In genomic region chr1:92633726-92634125, GRCm38 (mm10) we compare ENCODE assay signal across 25 mouse cellular contexts. TPM values are rescaled to one million over a fixed set of nuclear protein-coding genes. Genes with fewer than 3 reads are reported as not detected.
"Had no signal": no experiment of that assay in that cellular context is flagged by ENCODE, and none has a peak within 500 bp of the region (broad histone marks: within the 10 kb centered on the region; RNA-seq: fewer than 3 reads in every experiment).

No protein-coding gene starts in this region.

- H3K27ac ChIP-seq: kidney, embryonic 15.5 days; limb, embryonic 13.5 days; liver, embryonic 15.5 days; midbrain, embryonic 10.5 days; neural tube, embryonic 15.5 days; stomach, postnatal 0 days had no signal

- H3K4me1 ChIP-seq: kidney, embryonic 15.5 days; liver, embryonic 15.5 days had no signal

- H3K9ac ChIP-seq: kidney, embryonic 15.5 days; limb, embryonic 13.5 days; liver, embryonic 15.5 days; lung, embryonic 14.5 days; neural tube, embryonic 15.5 days had no signal

- H3K4me2 ChIP-seq: kidney, embryonic 15.5 days; limb, embryonic 13.5 days; liver, embryonic 15.5 days; lung, embryonic 14.5 days; neural tube, embryonic 15.5 days had no signal

- DNase-seq: kidney, adult 2 months; kidney, postnatal 14 days; lung, embryonic 14.5 days; lung, postnatal 10 days; lung, postnatal 4 days; midbrain, embryonic 14.5 days; right cerebral cortex, adult 18-20 months; thymus, adult 2 months; thymus, postnatal 25 days had no signal

- ATAC-seq: intestine, embryonic 16.5 days had no signal

- H3K27me3 ChIP-seq: limb, embryonic 13.5 days; liver, embryonic 15.5 days; neural tube, embryonic 15.5 days had no signal

- H3K9me3 ChIP-seq: kidney, embryonic 15.5 days; limb, embryonic 13.5 days; liver, embryonic 15.5 days; midbrain, embryonic 10.5 days; neural tube, embryonic 15.5 days had no signal

- H3K4me3 ChIP-seq: kidney, embryonic 15.5 days; limb, embryonic 13.5 days; liver, embryonic 15.5 days; midbrain, embryonic 10.5 days; myocyte; neural tube, embryonic 15.5 days had no signal

RNA-seq across cellular contexts. Expression of gene Otos, which starts 14.9 kb away (rescaled TPM):
- total RNA-seq: left cerebral cortex, postnatal 25 days; liver, adult 2 months had no signal
- polyA plus RNA-seq: intestine, embryonic 16.5 days; limb, embryonic 13.5 days; liver, adult 2 months; lung, embryonic 14.5 days had no signal

RNA-seq across cellular contexts. Expression of gene Olfr12, which starts 16.1 kb away (rescaled TPM):
- total RNA-seq: layer of hippocampus, postnatal 36 days; left cerebral cortex, adult 8-10 months; left cerebral cortex, postnatal 25 days; liver, adult 2 months; megakaryocyte, adult 5-6 weeks had no signal
- polyA plus RNA-seq: intestine, embryonic 16.5 days; kidney, adult 2 months; kidney, embryonic 15.5 days; large intestine, adult 2 months; limb, embryonic 13.5 days; liver, adult 2 months; liver, embryonic 15.5 days; lung, embryonic 14.5 days; midbrain, embryonic 10.5 days; midbrain, embryonic 14.5 days; myocyte; neural tube, embryonic 11.5 days; neural tube, embryonic 15.5 days; stomach, postnatal 0 days; urinary bladder, adult 2 months had no signal

RNA-seq across cellular contexts. Expression of gene Olfr1410, which starts 28.1 kb away (rescaled TPM):
- total RNA-seq: layer of hippocampus, postnatal 36 days; left cerebral cortex, adult 8-10 months; left cerebral cortex, postnatal 25 days; liver, adult 2 months; megakaryocyte, adult 5-6 weeks had no signal
- polyA plus RNA-seq: intestine, embryonic 16.5 days; kidney, adult 2 months; kidney, embryonic 15.5 days; large intestine, adult 2 months; limb, embryonic 13.5 days; liver, adult 2 months; liver, embryonic 15.5 days; lung, embryonic 14.5 days; midbrain, embryonic 10.5 days; midbrain, embryonic 14.5 days; myocyte; neural tube, embryonic 11.5 days; neural tube, embryonic 15.5 days; stomach, postnatal 0 days; urinary bladder, adult 2 months had no signal

RNA-seq across cellular contexts. Expression of gene Olfr1411, which starts 39.5 kb away (rescaled TPM):
- total RNA-seq: layer of hippocampus, postnatal 36 days; left cerebral cortex, adult 8-10 months; left cerebral cortex, postnatal 25 days; liver, adult 2 months; megakaryocyte, adult 5-6 weeks had no signal
- polyA plus RNA-seq: intestine, embryonic 16.5 days; kidney, adult 2 months; kidney, embryonic 15.5 days; large intestine, adult 2 months; limb, embryonic 13.5 days; liver, adult 2 months; liver, embryonic 15.5 days; lung, embryonic 14.5 days; midbrain, embryonic 10.5 days; midbrain, embryonic 14.5 days; myocyte; neural tube, embryonic 11.5 days; neural tube, embryonic 15.5 days; stomach, postnatal 0 days; urinary bladder, adult 2 months had no signal
